Mouse (Mus musculus) MEL (cell line): Measurements from ENCODE around the gene Klhl23.

Experiments
- BHLHE40 ChIP-seq: IDR thresholded peaks from 2 replicates; pipeline ENCODE4 v1.6.1; 2012; ENCODE audit warnings: low read depth, mild to moderate bottlenecking, inconsistent platforms, low read length, improper control_type of control experiment, borderline replicate concordance
- CTCF ChIP-seq, 3 experiments: IDR thresholded peaks in 2 of 3; conservative IDR thresholded peaks in 1 of 3; 2 replicates each; pipeline ENCODE4 v1.5.1; 2011 to 2012; ENCODE audit warnings: low read length in 3 of 3, low read depth in 2 of 3, mild to moderate bottlenecking in 2 of 3, improper control_type of control experiment in 1 of 3, inconsistent platforms in 1 of 3, mixed read lengths in 1 of 3, moderate library complexity in 1 of 3; ENCODE audit not compliant: control insufficient read depth in 1 of 3, insufficient read depth in 1 of 3, poor library complexity in 1 of 3, severe bottlenecking in 1 of 3
- MAX ChIP-seq: IDR thresholded peaks from 2 replicates; pipeline ENCODE4 v1.6.1; 2011; ENCODE audit warnings: low read length, improper control_type of control experiment
- MYB ChIP-seq: IDR thresholded peaks from 2 replicates; pipeline ENCODE4 v1.6.1; 2011; ENCODE audit warnings: mild to moderate bottlenecking, low read depth, low read length, improper control_type of control experiment
- NRF1 ChIP-seq: IDR thresholded peaks from 2 replicates; pipeline ENCODE4 v1.6.1; 2014; ENCODE audit warnings: low read depth, mild to moderate bottlenecking, inconsistent platforms, low read length, improper control_type of control experiment, moderate library complexity; ENCODE audit not compliant: poor library complexity, insufficient read depth, severe bottlenecking
- POLR2A ChIP-seq, 2 experiments: IDR thresholded peaks; 2 replicates each; pipeline ENCODE4 v1.6.1; 2011 to 2012; ENCODE audit warnings: low read length in 2 of 2, mild to moderate bottlenecking in 2 of 2, control low read depth in 1 of 2, improper control_type of control experiment in 1 of 2, low read depth in 1 of 2, moderate library complexity in 1 of 2; ENCODE audit not compliant: control insufficient read depth in 1 of 2, insufficient read depth in 1 of 2, poor library complexity in 1 of 2
- USF1 ChIP-seq: IDR thresholded peaks from 2 replicates; pipeline ENCODE4 v1.6.1; 2014; ENCODE audit warnings: low read depth, mild to moderate bottlenecking, inconsistent platforms, low read length, improper control_type of control experiment, moderate library complexity
- ZC3H11A ChIP-seq: IDR thresholded peaks from 2 replicates; pipeline ENCODE4 v1.6.1; 2012; ENCODE audit warnings: low read depth, mild to moderate bottlenecking, inconsistent platforms, low read length, improper control_type of control experiment
- ZNF384 ChIP-seq: IDR thresholded peaks from 2 replicates; pipeline ENCODE4 v1.6.1; 2012; ENCODE audit warnings: low read depth, mild to moderate bottlenecking, inconsistent platforms, low read length, improper control_type of control experiment

DNA sequence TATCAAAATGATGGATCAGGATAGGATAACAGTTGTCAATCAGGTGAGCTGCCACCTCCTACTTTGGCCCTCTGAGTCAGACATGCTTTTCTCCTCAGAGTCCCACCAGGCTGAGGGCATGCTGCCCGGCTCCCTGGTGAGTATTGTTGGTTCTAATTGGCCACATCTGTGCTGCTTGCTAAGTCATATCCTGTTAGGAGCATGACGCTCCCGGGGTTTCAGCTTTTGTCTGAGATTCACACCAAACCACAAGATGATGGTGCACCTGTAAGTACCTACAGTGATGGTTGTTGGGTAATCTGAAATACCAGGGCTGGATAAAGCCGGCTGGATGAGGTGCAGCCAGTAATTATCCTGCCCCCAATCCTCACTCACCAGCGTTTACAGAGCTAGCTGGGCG is 18.5 kb downstream of the Klhl23 start:
- no peak for TF ChIP-seq NRF1
- TF ChIP-seq MYB = no peak
- TF ChIP-seq USF1 = no peak
- TF ChIP-seq BHLHE40 = no peak
- TF ChIP-seq ZC3H11A = no peak
- TF ChIP-seq CTCF (IDR thresholded peaks at IDR 0.05 in 2 of 3, conservative IDR thresholded peaks at IDR 0.05 in 1 of 3; ENCODE audit: control insufficient read depth in 1 of 3, insufficient read depth in 1 of 3, low read depth in 2 of 3, low read length in 3 of 3, poor library complexity in 1 of 3, severe bottlenecking in 1 of 3) = no peak
- no peak for TF ChIP-seq MAX
- TF ChIP-seq ZNF384 = no peak
- TF ChIP-seq POLR2A (IDR thresholded peaks at IDR 0.05; ENCODE audit: control insufficient read depth in 1 of 2, insufficient read depth in 1 of 2, low read depth in 1 of 2, low read length in 2 of 2, poor library complexity in 1 of 2) = no peak
